Mouse (Mus musculus) megakaryocyte, embryonic 14.5 days (primary cell): ENCODE measurements around the gene Dnaaf1. TPM values are rescaled to one million over a fixed set of nuclear protein-coding genes. Genes with fewer than 3 reads are reported as not detected.

Experiments used
- H3K27me3 ChIP-seq: replicated peaks from 2 replicates; pipeline ENCODE3; 2012; ENCODE audit warnings: inconsistent platforms
- H3K36me3 ChIP-seq: replicated peaks from 2 replicates; pipeline ENCODE3; 2012; ENCODE audit warnings: low read length, inconsistent platforms, mixed read lengths
- H3K4me1 ChIP-seq: 2 replicates; pipeline ENCODE4 v1.6.1; 2012; ENCODE audit warnings: inconsistent platforms
- H3K4me3 ChIP-seq: replicated peaks from 2 replicates; pipeline ENCODE3; 2012; ENCODE audit warnings: moderate library complexity, mild to moderate bottlenecking, inconsistent platforms
- H3K9me3 ChIP-seq: 2 replicates; pipeline ENCODE4 v1.6.1; 2012; ENCODE audit warnings: inconsistent platforms
- FLI1 ChIP-seq: IDR thresholded peaks from 2 replicates; pipeline ENCODE4 v1.6.1; 2012; ENCODE audit warnings: low read length, inconsistent platforms, mixed read lengths
- GATA1 ChIP-seq: IDR thresholded peaks from 3 replicates; pipeline ENCODE4 v1.6.1; 2012; ENCODE audit warnings: mixed read lengths, low read length, inconsistent platforms, borderline replicate concordance
- polyA plus RNA-seq: library from polyadenylated mRNA; stranded (reverse); fragments of >175 nt; gene quantifications from 2 replicates; pipeline ENCODE4 v1.2.3, GENCODE M21; 2012; ENCODE audit warnings: low replicate concordance; ENCODE audit not compliant: insufficient read depth

The Dnaaf1 gene
- polyA plus RNA-seq, 1 experiment = not detected

- Histone ChIP-seq H3K4me3 (no peak overlapping the region), H3K4me1 (no peaks in the 10 kb centered on the region), H3K27me3 (peaks cover 40% of the 10 kb centered on the region), H3K36me3 (no peaks in the 10 kb centered on the region), H3K9me3 (peaks cover 31% of the 10 kb centered on the region)
- TF ChIP-seq FLI1 = no peak
- no peak for TF ChIP-seq GATA1
These were observed 69.5 kb downstream of the Dnaaf1 start for GRCm38 (mm10) chr8:119644429-119644960.

- Histone ChIP-seq H3K36me3 (no peaks in the 10 kb centered on the region), H3K4me1 (no peaks in the 10 kb centered on the region), H3K4me3 (no peak overlapping the region), H3K27me3 (peaks cover 42% of the 10 kb centered on the region), H3K9me3 (peaks cover 31% of the 10 kb centered on the region)
- no peak for TF ChIP-seq FLI1
- TF ChIP-seq GATA1 = no peak
These were observed 70.1 kb downstream of the Dnaaf1 start for GRCm38 (mm10) chr8:119644981-119645597.

- H3K27me3 ChIP-seq = peaks cover 38% of the 10 kb centered on the region
These were observed 71.2 kb downstream of the Dnaaf1 start for GRCm38 (mm10) chr8:119646197-119646596.

GRCm38 (mm10) chr8:119646846-119647245, 71.8 kb downstream of the Dnaaf1 start:
- H3K36me3 ChIP-seq = no peaks in the 10 kb centered on the region

More at GRCm38 (mm10) chr8:119646197-119646596, 71.2 kb downstream of the Dnaaf1 start:
- no peak overlapping the region for H3K4me3 ChIP-seq
- H3K4me1 ChIP-seq = no peaks in the 10 kb centered on the region
- no peak for TF ChIP-seq GATA1
- TF ChIP-seq FLI1 = no peak
- H3K9me3 ChIP-seq = peaks cover 31% of the 10 kb centered on the region
- H3K36me3 ChIP-seq = no peaks in the 10 kb centered on the region

More at GRCm38 (mm10) chr8:119646846-119647245, 71.8 kb downstream of the Dnaaf1 start:
- peaks cover 42% of the 10 kb centered on the region for H3K27me3 ChIP-seq
- no peaks in the 10 kb centered on the region for H3K4me1 ChIP-seq
- TF ChIP-seq GATA1 (no peak), FLI1 (no peak)
- H3K4me3 ChIP-seq = no peak overlapping the region
- H3K9me3 ChIP-seq = peaks cover 30% of the 10 kb centered on the region

Other genes with a start within 250 kb of the Dnaaf1 start
- gene Hsbp1, start 230.7 kb upstream of the Dnaaf1 start, polyA plus RNA-seq = 10.0 and 98.3 TPM in 2 replicates
- 25.3 and 39.1 TPM in 2 replicates for gene Mlycd, start 180.4 kb upstream of the Dnaaf1 start, polyA plus RNA-seq
- 6.3 and 11.2 TPM in 2 replicates for gene Osgin1, start 141.1 kb upstream of the Dnaaf1 start, polyA plus RNA-seq
- not detected in 2 replicates for gene Necab2, start 128.5 kb upstream of the Dnaaf1 start, polyA plus RNA-seq
- not detected in 2 replicates for gene Slc38a8, start 73.5 kb upstream of the Dnaaf1 start, polyA plus RNA-seq
- 27.0 and 63.9 TPM in 2 replicates for gene Mbtps1, start 16.5 kb upstream of the Dnaaf1 start, polyA plus RNA-seq
- gene Hsdl1, start 52 bp upstream of the Dnaaf1 start, polyA plus RNA-seq = 24.5 and 29.2 TPM in 2 replicates
- 17.5 and 54.6 TPM in 2 replicates for gene Taf1c, start 30.0 kb downstream of the Dnaaf1 start, polyA plus RNA-seq
- not detected in 2 replicates for gene Adad2, start 37.5 kb downstream of the Dnaaf1 start, polyA plus RNA-seq
- not detected in 2 replicates for gene Kcng4, start 60.4 kb downstream of the Dnaaf1 start, polyA plus RNA-seq
- not detected in 2 replicates for gene Wfdc1, start 91.1 kb downstream of the Dnaaf1 start, polyA plus RNA-seq
- not detected in 2 replicates for gene Atp2c2, start 124.8 kb downstream of the Dnaaf1 start, polyA plus RNA-seq
- gene Tldc1, start 203.2 kb downstream of the Dnaaf1 start, polyA plus RNA-seq = 1.7 and 2.0 TPM in 2 replicates